Mouse (Mus musculus): Measurements from ENCODE around the gene Ckm.

Gene Ckm

DNA sequence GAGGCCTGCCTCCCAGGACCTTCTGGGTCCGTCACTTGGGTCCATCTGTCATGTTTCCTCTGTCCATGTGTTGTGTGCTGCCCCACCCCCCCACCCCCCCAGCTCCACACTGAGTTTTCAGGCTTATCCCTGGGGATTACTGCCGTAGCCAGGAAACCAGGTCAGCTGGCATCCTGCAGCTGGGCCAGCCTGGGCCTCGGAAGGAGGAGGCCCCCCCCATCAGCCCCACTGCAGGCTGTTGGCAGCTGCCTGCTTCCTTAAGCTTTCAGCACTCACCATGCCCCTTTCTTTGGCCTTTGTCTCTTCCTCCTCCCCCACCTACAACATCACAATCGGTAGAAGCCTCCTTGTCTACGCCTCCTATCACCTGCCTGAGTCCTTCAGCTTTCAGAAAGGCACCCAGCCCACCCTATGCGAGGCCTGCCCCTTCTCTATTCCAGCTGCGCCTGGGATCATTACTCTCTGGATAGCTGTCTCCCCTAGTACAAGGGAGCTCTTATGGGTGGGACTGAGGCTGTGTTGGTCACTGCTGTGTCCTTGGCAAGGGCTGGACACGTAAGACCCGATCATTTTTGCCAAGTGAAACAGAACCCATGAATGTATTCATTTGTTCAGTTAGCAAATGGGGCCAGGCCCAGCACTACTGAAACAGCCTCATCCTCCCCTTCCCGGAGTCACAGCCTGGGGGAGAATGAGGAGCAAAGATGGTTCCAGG lies 15.7 kb upstream of the Ckm start:
- no peak for DNase-seq (ENCODE audit: inconsistent ontology term)

DNA sequence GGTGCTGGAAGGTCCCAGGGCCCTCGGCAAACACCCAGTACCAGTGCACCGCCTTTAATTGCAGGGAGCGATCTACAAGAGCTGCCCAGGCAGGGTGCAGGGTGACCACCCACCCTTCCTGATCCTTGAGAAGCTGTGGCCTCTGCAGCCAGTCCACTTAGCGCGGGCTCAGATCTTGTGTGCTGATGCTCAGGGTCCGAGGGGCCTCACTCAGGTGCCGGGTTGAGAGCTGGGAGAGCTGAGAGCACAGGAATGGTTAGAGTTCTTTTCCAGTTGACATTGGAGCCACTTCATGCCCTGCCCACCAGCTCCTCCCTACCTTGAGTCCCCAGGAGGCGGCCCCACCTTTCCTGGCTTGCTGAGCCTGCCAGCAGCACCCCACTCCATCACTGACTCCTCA lies 10.1 kb upstream of the Ckm start:
- DNase-seq (ENCODE audit: inconsistent ontology term): no peak

DNA sequence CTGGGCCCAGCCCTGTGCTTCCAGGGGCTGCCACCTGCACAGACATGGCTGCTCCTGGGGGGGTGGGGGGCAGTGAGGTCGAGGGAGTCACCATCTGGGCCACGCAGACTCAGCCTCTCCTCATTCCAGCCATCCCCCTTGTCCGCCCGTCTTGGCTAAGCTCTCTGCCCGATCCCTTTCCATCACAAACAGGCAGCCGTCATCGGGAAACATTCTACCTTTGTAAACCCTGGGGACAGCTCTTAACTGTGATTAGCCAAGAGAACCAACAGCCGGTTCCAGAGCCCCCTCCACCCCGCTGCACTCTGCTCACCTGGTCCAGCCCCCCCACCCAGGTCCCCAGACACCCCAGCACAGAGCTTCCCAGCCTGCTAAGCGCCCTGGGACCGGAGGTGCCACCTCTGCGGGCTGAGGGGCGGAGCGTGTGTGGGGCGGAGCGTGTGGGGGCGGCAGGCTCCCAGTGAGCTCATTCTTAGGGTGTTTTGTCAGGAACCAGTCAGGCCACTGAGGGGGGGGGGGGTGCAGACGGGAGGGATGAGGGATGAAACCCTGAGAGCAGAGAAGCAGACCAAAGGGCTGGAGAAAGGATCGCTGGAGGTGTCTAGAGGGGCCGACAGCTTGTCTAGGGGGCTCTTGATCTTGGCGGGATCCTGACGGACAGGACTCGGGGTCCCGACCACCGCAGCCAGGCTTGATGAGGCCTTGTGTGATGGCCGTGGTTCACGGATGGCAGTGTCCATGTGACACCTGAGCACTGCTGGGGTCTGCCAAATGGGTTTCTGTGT lies 4.9 kb upstream of the Ckm start:
- peak; percentile 91 for DNase-seq (ENCODE audit: inconsistent ontology term)

DNA sequence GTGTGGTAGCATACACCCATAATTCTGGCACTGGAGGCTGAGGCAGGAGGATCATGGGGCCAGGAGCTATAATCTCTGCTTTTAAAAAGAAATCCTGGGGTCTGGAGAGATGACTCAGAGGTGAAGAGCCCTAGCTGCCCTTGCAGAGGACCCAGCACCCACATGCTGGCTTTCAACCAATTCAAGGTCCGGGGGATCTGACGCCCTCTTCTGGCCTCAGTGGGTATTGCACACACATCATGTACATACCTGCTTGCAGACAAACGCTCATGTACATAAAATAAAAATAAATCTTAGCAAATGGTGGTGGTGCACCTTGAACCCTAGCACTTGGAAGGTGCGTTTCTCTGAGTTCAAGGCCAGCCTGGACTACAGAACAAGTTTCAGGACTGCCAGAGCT lies 3.6 kb upstream of the Ckm start:
- DNase-seq (ENCODE audit: inconsistent ontology term): no peak

DNA sequence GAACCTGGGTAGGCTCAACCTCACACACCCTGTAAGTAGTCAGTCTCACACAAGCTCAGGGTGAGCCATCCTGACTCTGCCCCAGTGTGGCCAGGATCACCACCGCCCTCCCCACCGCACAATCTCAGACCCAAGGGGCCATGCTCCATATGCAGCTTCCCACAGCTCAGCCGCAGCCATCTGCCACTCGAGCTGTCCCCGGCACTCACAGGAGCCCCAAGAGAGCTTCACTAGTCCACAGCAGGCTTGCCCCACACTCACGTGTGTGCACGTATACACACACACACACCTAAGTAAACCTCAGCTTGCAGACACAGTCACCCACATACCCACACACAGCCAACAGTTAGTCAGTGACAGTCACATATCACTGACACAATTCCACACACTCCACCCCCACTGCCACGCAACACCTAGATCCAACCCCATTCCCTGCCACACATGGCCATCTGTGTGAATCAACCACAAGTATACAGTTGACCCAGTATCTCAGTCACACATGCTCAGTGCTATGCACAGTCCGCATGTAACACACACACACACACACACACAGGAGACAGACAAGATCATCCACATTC lies 2.0 kb upstream of the Ckm start:
- DNase-seq (ENCODE audit: inconsistent ontology term): no peak

DNA sequence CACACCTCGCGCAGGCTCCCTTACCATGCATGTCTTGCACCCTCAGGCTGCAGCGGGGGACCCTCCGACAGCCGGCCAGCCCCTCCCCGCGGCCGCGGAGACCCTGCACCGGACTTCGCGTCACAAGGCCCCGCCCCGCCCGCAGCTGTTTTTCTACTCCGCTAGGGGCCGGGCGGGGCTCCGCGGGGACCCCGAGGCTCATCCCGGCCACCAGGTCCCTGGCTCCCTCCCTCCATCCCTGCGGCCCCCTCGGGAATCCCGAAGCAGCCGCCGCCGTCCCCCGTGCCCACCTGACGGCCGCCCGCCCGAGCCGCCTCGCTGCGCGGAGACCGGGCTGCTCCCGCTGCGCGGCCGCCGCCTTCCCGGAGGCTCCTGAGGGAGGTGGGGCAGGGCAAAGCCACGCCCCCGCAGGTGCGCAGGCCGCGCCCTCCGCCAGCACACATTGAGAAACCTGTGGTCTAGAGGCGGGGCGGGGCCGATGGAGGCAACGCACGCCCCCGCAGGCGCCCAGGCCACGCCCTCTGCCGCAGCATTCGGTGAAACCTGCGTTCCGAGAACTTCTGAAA lies 762 bp upstream of the Ckm start, which contains the start of gene Klc3:
TSS of gene Klc3 (minus strand) at position 374 of the 566 bp plus-strand sequence.
- peak; percentile 50 for DNase-seq (ENCODE audit: inconsistent ontology term)

DNA sequence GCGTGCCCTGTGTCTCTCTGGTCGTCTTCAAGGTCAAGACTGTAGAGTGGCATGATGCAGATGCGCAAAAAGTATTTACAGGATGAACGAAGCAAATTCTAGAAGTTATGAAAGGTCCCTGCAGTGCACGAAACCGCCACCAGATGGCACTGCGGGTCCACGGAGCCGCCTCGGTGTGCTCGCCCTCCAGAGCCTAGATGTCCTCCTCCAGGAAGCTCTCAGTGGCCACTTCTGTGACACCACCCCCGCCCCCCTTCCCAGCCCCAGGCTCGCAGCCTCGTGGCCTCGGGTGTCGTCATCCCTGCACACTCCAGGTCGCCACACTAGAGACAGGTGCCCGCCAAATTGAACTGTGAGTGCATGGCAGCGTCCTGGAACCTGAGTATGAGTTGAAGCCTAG lies 841 bp downstream of the Ckm start:
- DNase-seq (ENCODE audit: inconsistent ontology term): peak; percentile 85

DNA sequence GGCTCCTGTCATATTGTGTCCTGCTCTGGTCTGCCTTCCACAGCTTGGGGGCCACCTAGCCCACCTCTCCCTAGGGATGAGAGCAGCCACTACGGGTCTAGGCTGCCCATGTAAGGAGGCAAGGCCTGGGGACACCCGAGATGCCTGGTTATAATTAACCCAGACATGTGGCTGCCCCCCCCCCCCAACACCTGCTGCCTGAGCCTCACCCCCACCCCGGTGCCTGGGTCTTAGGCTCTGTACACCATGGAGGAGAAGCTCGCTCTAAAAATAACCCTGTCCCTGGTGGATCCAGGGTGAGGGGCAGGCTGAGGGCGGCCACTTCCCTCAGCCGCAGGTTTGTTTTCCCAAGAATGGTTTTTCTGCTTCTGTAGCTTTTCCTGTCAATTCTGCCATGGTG lies 5.2 kb downstream of the Ckm start:
- no peak for DNase-seq (ENCODE audit: inconsistent ontology term)

DNA sequence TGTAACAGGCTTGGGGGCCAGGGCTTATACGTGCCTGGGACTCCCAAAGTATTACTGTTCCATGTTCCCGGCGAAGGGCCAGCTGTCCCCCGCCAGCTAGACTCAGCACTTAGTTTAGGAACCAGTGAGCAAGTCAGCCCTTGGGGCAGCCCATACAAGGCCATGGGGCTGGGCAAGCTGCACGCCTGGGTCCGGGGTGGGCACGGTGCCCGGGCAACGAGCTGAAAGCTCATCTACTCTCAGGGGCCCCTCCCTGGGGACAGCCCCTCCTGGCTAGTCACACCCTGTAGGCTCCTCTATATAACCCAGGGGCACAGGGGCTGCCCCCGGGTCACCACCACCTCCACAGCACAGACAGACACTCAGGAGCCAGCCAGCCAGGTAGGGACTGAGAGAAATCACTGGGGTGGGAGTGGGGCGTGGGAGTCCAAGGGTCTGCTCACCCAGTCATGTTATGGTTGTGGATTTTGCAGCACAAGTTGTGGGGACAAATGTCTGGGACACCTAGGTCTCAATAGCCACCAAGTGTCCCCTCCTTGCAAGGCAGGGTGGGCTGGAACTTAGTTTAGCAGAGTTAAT lies 6.3 kb downstream of the Ckm start:
- DNase-seq (ENCODE audit: inconsistent ontology term): no peak

DNA sequence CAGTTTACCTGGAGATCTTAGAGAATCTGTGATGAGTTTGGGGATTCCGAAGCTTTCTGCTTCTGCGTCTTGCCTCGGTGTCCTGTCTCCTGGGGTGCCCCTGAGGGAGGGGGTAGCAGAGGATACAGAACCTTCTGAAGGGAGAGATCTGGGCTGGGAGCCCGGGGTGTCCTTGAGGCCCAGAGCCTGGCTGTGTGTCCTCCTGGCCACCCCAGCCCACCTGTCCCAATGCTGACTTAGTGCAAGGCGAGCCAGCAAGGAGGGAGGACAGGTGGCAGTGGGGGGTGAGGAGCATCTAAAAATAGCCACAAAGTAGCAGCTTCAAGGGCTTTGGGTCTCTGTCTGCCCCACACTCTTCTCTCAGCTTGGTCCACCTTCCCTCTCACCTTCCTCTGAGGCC lies 7.2 kb downstream of the Ckm start:
- no peak for DNase-seq (ENCODE audit: inconsistent ontology term)

DNA sequence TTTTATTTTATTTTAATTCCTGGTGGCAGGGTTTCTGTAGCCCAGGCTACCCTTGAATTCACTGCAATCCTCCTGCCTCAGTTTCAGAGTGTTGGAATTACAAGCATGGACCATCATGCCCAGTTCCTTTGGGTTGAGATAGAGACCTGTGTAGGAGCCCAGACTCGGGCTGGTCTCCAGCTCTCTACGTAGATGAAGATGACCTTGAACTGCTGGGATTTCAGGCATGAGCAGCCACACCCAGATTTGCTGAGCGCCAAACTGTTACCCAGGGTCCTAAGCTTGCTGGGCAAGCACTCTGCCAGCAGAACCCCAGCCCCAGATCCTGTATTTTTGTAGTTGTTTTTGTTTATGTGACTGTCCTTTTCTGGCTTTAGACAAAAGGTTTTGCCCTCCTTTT lies 8.9 kb downstream of the Ckm start:
- no peak for DNase-seq (ENCODE audit: inconsistent ontology term)

DNA sequence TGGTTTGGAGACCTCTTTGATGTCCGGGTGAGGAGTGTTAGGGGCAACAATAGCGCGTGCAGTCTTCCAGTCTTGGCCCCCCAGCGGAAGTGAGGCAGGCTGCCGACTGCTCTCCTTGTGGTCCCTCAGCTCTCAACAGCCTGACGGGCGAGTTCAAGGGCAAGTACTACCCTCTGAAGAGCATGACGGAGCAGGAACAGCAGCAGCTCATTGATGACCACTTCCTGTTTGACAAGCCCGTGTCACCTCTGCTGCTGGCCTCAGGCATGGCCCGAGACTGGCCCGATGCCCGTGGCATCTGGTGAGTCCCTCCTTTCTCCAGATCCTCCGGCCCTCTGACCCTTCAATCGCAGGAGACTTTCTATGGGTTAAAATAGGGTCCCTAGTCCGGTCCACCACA lies 12.0 kb downstream of the Ckm start:
- DNase-seq (ENCODE audit: inconsistent ontology term): no peak

DNA sequence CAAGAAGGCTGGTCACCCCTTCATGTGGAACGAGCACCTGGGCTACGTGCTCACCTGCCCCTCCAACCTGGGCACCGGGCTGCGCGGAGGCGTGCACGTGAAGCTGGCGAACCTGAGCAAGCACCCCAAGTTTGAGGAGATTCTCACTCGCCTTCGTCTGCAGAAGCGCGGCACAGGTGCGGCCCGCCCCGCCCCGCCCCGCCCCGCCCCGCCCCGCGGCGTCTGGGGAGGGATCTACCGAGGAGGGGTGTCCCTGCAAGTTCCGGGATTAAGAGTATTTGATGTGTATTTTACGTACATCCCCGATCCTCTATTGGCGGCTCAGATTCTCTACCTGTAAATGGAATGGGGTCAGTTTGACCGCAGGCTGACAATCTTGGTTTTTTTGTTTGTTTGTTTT lies 15.5 kb downstream of the Ckm start:
- DNase-seq (ENCODE audit: inconsistent ontology term): no peak

DNA sequence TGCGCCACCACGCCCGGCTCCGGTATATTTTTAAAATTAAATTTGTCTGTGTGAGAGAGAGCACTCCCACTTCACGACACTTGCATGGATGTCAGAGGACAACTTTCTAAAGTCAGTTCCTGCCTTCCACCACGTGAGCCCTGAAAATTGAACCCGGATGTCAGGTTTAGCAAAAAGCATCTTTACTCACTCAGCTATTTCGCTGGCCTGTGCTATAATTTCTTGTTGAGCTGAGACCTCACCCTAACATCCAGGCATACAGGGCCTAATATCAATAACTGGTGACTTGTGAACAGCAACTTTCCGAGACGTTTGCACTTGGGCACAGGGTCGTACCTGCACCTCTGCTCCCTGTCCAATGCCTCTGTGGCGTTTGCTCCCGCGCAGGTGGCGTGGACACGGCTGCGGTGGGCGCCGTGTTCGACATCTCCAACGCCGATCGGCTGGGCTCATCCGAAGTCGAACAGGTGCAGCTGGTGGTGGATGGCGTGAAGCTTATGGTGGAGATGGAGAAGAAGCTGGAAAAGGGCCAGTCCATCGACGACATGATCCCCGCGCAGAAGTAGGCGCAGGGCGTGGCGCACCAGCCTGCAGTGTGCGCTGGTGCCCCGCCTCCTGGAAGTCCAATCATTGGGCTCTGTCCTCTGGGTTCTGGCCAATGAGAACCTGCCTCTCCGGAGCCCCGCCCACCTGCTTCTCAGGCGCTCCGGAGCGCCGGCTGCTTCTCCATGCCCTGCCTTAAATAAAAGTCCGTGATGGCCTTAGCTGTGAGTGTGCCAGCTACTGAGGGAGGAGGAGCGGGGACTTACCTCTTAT lies 16.5 kb downstream of the Ckm start:
- DNase-seq (ENCODE audit: inconsistent ontology term): peak; percentile 91

DNA sequence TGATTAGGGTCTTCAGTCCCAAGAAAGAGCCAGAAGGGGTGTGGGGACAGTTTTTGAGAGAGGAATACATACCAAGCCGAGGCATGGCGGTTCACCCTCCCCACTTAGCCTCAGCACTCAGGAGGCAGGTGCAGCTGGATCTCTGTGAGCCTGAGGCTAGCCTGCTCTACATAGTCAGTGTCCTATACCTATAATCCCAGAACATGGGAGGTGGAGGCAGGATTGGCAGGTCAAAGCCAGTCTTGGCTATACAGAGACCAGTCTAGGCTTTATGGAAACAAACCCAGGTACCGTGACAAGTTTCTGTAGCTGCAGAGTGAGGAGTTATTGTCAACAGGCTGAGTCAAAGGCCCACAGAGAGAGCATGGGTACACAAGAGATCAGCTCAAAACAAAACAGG lies 18.5 kb downstream of the Ckm start:
- no peak for DNase-seq (ENCODE audit: inconsistent ontology term)

DNA sequence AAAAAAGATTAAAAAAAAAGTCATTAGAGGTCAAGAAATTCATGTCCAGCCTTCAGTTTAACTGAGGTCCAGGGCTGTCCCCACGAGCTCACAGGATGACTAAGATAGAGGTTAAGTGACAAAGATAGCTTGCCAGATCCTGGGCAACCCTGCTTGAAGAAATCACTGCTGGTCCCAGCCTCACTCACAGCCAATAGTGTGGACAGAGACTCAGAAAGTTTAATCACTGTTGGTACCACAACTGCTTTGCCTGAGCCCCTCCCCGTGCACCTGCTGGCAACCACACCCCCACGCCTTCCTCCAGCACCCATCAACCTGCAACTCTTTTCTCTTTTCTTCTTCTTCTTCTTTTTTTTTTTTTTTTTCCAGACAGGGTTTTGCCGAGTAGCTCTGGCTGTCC lies 19.5 kb downstream of the Ckm start:
- no peak for DNase-seq (ENCODE audit: inconsistent ontology term)

DNA sequence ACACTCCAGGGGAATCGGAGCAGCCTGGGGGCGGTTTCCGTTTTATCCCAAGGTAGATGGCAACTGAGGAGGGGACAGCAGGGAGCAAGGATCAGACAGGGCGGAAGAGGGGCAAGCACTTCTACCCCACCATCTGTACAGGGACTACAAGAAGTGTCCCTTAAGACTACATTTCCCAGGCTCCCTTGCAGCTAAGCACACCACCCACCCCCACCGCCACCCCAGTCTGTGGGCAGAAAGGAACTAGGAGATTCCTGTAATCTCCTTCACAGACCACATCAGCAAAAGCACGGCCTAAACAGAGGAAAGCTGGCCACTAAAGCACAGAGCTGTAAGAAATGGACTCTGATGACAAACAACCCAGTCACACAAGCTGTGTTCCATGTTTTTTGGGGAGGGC lies 21.8 kb downstream of the Ckm start:
- DNase-seq (ENCODE audit: inconsistent ontology term): no peak

DNA sequence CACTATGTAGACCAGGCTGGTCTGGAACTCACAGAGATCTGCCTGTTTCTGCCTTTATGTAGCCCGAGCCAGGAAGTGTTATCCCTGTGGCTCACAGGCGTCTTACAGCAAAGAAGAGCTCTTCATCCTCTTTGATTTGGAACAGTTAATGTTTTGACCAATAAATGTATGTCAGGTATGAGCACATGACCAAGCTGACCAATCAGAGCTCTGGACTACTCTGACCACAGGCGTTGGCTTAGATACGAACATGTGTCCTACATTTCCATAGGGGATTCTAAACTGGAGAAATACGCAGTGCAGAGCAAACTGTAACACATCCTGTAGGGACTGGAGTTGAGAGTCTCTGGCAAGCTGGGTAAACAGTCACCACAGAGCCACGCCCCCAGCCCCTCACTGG lies 22.3 kb downstream of the Ckm start:
- no peak for DNase-seq (ENCODE audit: inconsistent ontology term)

DNA sequence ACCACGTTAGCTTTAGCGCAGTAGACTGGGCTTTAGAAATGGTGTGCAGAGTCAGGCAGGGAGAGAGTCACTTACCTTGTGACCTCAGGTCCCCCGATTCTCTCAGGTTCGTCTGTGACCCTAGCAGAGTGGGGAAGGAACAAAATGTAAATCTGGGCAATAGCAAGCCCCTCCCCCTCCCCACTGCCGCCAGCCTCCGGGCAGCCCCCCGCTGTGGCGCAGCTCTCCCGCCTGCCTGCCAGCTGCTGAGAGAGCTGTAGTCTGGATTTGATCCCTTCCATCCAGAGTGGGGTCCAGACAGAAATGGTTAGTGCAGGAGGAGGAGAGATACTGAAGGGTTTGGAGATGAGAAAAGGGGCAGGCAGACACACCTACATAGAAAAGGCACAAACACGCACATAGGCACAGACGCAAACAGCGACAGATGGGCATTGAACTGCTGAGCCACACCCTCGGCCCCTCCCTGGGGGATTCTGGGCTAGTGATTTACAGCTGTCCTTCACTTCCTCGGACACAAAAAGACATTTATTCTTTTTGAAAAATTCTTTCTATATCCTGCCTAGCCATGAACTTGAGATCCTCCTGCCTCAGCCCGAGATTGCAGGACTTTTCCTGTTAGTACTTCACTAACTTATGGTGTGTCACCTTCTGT lies 23.5 kb downstream of the Ckm start:
- DNase-seq (ENCODE audit: inconsistent ontology term): no peak

DNA sequence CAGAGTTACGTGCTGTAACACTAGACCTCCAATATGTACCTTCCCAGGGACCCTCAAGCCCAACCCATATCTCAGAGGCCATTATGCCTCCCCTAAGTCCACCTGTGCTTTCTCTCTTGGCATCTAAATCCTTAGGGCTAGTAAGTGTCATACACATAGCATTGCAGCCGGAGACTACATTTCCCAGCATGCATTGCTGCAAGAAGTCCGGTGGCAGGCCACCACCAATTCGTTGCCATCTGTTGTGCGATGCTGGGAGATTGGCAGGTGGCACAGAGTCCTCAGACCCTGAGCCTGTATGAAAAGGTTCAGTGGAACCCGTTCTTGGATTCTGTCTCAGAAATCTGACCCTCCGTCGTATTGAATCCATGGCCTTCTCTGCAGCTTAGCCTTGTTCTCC lies 25.1 kb downstream of the Ckm start:
- DNase-seq (ENCODE audit: inconsistent ontology term): no peak

DNA sequence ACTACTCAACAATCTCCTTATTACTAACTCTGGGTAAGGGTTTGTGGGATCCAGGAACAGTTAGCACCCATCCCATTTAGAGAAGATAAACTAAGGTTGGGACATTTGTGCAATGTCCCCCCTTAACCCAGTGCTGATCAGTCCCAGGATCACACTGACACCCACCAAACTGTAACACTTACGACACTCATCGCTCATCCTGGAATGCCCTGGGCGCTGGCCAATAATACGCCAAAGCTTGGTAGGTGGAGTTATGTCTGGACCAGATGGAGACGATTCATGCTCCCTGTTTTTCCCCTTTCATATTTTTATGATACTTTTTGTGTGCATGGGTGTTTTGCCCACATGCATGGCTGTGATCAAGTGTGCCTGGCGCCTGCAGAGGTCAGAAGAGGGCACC lies 25.8 kb downstream of the Ckm start:
- no peak for DNase-seq (ENCODE audit: inconsistent ontology term)

Data from Muller cell, postnatal 12 days (primary cell).